Mouse (Mus musculus) liver, embryonic 15.5 days (tissue): ENCODE results near the gene Krtap3-2. TPM values are rescaled to one million over a fixed set of nuclear protein-coding genes. Genes with fewer than 3 reads are reported as not detected.

ENCODE experiments used
- ATAC-seq: fragments of 200-750 bp; cut with Nextera tagmentation; 2 replicates; pipeline ENCODE4 v1.8.0; 2017; ENCODE audit warnings: moderate number of reproducible peaks, mild to moderate bottlenecking, moderate library complexity; ENCODE audit not compliant: insufficient read depth
- H3K27ac ChIP-seq: fragments of 300-500 bp; sonication (generic); replicated peaks from 2 replicates; pipeline ENCODE4 v1.5.1; 2015; ENCODE audit warnings: mild to moderate bottlenecking, inconsistent platforms
- H3K27me3 ChIP-seq: fragments of 300-500 bp; sonication (generic); 2 replicates; pipeline ENCODE4 v1.6.1; 2015; ENCODE audit warnings: mild to moderate bottlenecking, inconsistent platforms
- H3K36me3 ChIP-seq: fragments of 300-500 bp; sonication (generic); replicated peaks from 2 replicates; pipeline ENCODE4 v1.6.1; 2015; ENCODE audit warnings: moderate library complexity, mild to moderate bottlenecking, inconsistent platforms
- H3K4me1 ChIP-seq: fragments of 300-500 bp; sonication (generic); replicated peaks from 2 replicates; pipeline ENCODE4 v1.6.1; 2015; ENCODE audit warnings: inconsistent platforms
- H3K4me2 ChIP-seq: fragments of 300-500 bp; sonication (generic); 2 replicates; pipeline ENCODE4 v1.6.1; 2015; ENCODE audit warnings: moderate library complexity, mild to moderate bottlenecking, inconsistent platforms
- H3K4me3 ChIP-seq: fragments of 300-500 bp; sonication (generic); replicated peaks from 2 replicates; pipeline ENCODE4 v1.5.1; 2015; ENCODE audit warnings: mild to moderate bottlenecking, inconsistent platforms
- H3K9ac ChIP-seq: fragments of 300-500 bp; sonication (generic); 2 replicates; pipeline ENCODE4 v1.6.1; 2015; ENCODE audit warnings: moderate library complexity, mild to moderate bottlenecking, inconsistent platforms
- H3K9me3 ChIP-seq: fragments of 300-500 bp; sonication (generic); replicated peaks from 2 replicates; pipeline ENCODE4 v1.6.1; 2016; ENCODE audit warnings: inconsistent platforms
- WGBS: fragments of 180-500 bp; shearing (Covaris S2); methylation state at CpG from one replicate; pipeline ENCODE4 v1.1.7; 2015; ENCODE audit warnings: mixed read lengths; ENCODE audit not compliant: insufficient replicate concordance; 5-methylcytosine and 5-hydroxymethylcytosine counted together
- polyA plus RNA-seq: library from polyadenylated mRNA; unstranded; fragments of >200 nt; fragmentation: Nextera tagmentation; extraction: Ambion mirVana; gene quantifications from 2 replicates; pipeline ENCODE4 v1.2.1, GENCODE M21; 2015

Gene Krtap3-2
- polyA plus RNA-seq, 1 experiment from 2014 or later = not detected

DNA sequence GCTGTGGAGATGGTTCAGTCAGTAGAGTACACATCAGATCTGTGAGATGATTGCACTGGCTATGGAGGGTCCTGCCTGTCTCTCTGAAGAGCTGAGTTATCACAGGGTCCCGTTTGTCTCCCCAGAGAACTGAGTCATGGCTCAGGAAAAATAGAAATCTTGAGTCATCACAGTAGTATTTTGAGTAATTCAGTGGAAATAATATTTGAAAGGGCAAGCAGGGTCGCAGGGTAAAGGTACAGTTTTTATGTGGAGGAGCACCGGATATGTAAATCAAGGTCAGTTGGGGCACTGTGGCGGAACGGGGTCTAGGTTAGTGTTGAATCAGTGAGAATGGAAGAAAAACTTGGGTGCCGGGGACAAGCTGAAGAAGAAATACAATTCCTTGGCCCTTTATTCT is 5.9 kb upstream of the Krtap3-2 start:
- H3K27me3 ChIP-seq = no peaks in the 10 kb centered on the region
- no peaks in the 10 kb centered on the region for H3K9me3 ChIP-seq
- ATAC-seq = no peak
- no peaks in the 10 kb centered on the region for H3K4me1 ChIP-seq
- no peaks in the 10 kb centered on the region for H3K36me3 ChIP-seq
- H3K9ac ChIP-seq = no peak overlapping the region
- no peak overlapping the region for H3K4me2 ChIP-seq
- WGBS = 59% methylated on average over 6 of the region's 6 CpGs
- H3K27ac ChIP-seq = no peak overlapping the region
- no peak overlapping the region for H3K4me3 ChIP-seq

DNA sequence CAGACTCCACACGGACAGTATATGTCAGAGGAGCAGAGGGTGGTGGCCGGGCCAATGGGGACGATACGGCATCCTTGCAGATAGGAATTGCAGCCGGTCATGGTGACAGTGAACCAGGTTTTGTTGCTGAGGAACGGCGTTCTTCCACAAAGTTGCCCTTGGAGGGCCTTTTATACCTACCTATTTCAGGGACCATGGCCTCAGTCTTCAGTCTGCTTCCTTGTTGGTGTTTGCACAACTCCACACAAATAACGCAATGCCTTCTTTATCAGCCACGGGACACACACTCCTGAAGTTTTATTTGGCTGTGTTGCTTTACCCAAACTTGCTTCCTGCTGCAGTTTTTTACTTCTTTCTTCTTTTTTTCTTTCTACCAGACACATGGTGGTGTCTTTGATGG is 2.7 kb upstream of the Krtap3-2 start, which contains the start of gene Gm11939:
Gene Gm11939, minus strand, starts transcription at position 101 of the 400 bp plus-strand sequence.
- 76% methylated on average over 9 of the region's 9 CpGs for WGBS
- no peaks in the 10 kb centered on the region for H3K27me3 ChIP-seq
- H3K27ac ChIP-seq = no peak within 1 kb of the TSS
- H3K36me3 ChIP-seq = no peaks in the 10 kb centered on the region
- H3K4me3 ChIP-seq = no peak within 1 kb of the TSS
- no peak for ATAC-seq
- H3K9me3 ChIP-seq = no peaks in the 10 kb centered on the region
- H3K4me2 ChIP-seq = no peak within 1 kb of the TSS
- no peaks in the 10 kb centered on the region for H3K4me1 ChIP-seq
- H3K9ac ChIP-seq = no peak within 1 kb of the TSS

DNA sequence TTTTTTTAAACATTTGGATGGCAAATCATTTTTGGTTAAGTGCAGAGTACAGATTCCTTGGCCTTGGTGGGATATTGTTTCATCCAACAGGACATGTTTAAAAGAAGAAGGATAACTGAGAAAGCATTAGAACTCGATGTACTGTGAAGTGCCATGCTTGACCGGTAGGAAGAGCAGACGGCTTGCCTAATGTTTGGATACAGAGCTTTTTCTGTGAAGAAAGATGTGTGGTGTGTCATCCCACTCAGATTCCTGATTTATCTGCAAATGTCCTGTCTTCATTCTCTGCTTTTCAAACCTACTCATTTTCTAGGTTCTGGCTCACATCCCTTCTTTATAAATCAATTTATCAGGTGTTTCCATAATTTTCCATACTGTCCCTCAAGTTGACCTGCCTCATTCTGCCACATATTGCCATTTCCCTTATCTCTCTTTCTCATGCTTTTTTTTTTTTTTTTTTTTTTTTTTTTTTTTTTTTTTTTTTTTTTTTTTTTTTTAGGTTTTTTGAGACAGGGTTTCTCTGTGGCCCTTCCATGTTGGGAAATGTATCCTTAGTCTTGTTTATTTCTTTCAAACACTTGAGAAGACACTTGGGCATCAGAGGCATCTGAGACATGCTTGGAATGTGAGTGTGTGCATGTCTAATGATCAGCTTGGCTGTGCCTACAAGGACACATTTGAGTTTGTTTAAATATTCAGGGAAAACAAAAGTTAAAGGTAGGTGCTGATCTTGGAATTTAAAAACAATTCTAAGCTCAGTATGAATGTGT is 1.5 kb upstream of the Krtap3-2 start:
- 60% methylated on average over 3 of the region's 3 CpGs for WGBS
- no peaks in the 10 kb centered on the region for H3K4me1 ChIP-seq

DNA sequence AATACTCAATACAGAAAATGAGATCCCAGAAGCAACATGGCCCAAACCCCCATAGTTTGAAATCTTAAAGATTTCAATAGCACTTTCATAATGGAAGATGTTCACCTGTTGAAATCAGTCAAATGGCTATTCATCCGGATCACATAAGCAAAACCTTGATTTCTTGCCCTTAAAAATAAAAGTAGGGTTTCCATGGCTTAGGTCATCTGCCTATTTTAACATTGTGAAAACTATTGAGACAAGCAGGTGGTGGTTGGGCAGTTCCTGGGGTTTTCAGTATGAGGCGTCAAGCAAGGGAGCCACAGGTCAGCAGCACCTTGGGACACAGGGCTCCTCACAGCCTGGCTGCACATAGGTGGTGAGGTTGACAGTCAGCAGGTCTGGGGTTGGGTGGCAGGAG is 458 bp downstream of the Krtap3-2 start:
- WGBS = 61% methylated on average over 2 of the region's 2 CpGs
- H3K27ac ChIP-seq = no peak overlapping the region
- H3K9ac ChIP-seq = no peak overlapping the region
- no peak for ATAC-seq
- no peaks in the 10 kb centered on the region for H3K4me1 ChIP-seq
- no peaks in the 10 kb centered on the region for H3K36me3 ChIP-seq
- no peak overlapping the region for H3K4me3 ChIP-seq
- H3K9me3 ChIP-seq = no peaks in the 10 kb centered on the region
- no peaks in the 10 kb centered on the region for H3K27me3 ChIP-seq
- no peak overlapping the region for H3K4me2 ChIP-seq

More for the DNA sequence above, 1.5 kb upstream of the Krtap3-2 start:
- H3K4me2 ChIP-seq = no peak overlapping the region
- H3K4me3 ChIP-seq = no peak overlapping the region
- no peak overlapping the region for H3K27ac ChIP-seq
- ATAC-seq = no peak
- no peaks in the 10 kb centered on the region for H3K27me3 ChIP-seq
- H3K36me3 ChIP-seq = no peaks in the 10 kb centered on the region
- no peak overlapping the region for H3K9ac ChIP-seq
- H3K9me3 ChIP-seq = no peaks in the 10 kb centered on the region

DNA sequence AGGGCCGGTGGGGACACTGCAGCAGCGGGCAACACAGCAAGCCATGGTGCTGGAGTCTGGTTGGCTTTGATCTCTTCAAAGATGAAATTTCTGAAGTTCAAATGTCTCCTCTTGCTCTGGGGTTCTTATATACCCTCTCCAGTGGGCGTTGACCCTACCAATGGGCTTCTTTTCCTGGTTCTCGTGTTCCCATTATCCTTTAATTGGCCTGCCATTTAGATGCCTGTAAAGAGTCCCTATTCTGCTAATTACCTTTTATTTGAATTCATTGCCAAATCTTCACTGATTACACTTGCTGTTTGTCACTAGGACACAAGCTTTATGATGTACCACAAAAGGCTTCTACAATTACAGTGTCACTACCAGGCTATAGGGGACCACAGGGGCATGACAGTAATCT is 5.9 kb downstream of the Krtap3-2 start, which contains the start of gene Krtap3-3:
Gene Krtap3-3, minus strand, starts transcription at position 101 of the 400 bp plus-strand sequence.
- H3K27ac ChIP-seq = no peak within 1 kb of the TSS
- H3K9ac ChIP-seq = no peak within 1 kb of the TSS
- no peaks in the 10 kb centered on the region for H3K9me3 ChIP-seq
- no peak within 1 kb of the TSS for H3K4me2 ChIP-seq
- H3K4me3 ChIP-seq = no peak within 1 kb of the TSS
- H3K27me3 ChIP-seq = no peaks in the 10 kb centered on the region
- H3K4me1 ChIP-seq = no peaks in the 10 kb centered on the region
- 35% methylated on average over 4 of the region's 4 CpGs for WGBS
- ATAC-seq = no peak
- H3K36me3 ChIP-seq = no peaks in the 10 kb centered on the region

DNA sequence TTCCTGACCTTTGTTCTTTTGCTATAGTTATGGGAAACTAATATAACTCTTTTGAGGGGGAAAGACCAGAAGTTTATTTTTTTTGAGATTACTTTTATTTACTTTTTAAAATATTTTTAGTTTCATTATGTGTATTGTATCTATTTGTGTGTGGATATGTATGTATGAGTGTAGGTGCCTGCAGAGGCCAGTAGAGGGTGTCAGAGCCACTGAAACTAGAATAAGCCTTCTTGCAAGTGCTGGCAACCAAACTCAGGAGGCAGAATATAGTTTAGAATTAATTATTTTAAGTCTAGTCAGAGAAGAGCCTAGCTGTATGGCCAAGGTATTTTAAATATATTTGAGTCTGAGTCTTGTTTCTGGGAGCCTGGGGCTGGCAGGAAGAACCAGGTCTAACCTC is 8.8 kb downstream of the Krtap3-2 start:
- ATAC-seq = no peak
- no peaks in the 10 kb centered on the region for H3K36me3 ChIP-seq

DNA sequence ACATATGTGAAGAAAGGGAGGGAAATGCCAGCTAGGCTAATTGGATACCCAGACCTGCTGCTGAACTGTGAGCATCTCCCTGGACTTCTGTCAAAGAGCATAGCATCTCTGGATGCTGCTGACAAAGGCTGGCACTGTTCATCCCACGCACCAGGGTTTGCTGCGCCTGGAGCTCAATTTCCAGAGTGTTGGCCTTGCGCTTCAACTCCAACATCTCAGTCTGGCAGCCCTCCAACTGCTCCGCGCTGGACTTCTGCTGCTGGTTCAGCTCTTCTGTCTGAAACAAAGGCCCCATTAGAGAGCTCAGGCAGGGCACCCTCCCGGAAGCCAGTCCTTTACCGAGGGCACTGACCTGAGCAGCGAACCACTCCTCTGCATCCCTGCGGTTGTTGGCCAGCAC is 16.9 kb downstream of the Krtap3-2 start:
- H3K4me3 ChIP-seq = no peak overlapping the region
- no peaks in the 10 kb centered on the region for H3K4me1 ChIP-seq
- no peak overlapping the region for H3K4me2 ChIP-seq
- no peak overlapping the region for H3K9ac ChIP-seq
- H3K27ac ChIP-seq = no peak overlapping the region
- H3K9me3 ChIP-seq = no peaks in the 10 kb centered on the region
- no peaks in the 10 kb centered on the region for H3K27me3 ChIP-seq
- no peaks in the 10 kb centered on the region for H3K36me3 ChIP-seq
- 67% methylated on average over 9 of the region's 9 CpGs for WGBS
- no peak for ATAC-seq

More for the DNA sequence above, 8.8 kb downstream of the Krtap3-2 start:
- no peak overlapping the region for H3K27ac ChIP-seq
- no peaks in the 10 kb centered on the region for H3K4me1 ChIP-seq
- H3K4me3 ChIP-seq = no peak overlapping the region
- H3K9ac ChIP-seq = no peak overlapping the region
- no peaks in the 10 kb centered on the region for H3K9me3 ChIP-seq
- H3K27me3 ChIP-seq = no peaks in the 10 kb centered on the region
- no peak overlapping the region for H3K4me2 ChIP-seq

DNA sequence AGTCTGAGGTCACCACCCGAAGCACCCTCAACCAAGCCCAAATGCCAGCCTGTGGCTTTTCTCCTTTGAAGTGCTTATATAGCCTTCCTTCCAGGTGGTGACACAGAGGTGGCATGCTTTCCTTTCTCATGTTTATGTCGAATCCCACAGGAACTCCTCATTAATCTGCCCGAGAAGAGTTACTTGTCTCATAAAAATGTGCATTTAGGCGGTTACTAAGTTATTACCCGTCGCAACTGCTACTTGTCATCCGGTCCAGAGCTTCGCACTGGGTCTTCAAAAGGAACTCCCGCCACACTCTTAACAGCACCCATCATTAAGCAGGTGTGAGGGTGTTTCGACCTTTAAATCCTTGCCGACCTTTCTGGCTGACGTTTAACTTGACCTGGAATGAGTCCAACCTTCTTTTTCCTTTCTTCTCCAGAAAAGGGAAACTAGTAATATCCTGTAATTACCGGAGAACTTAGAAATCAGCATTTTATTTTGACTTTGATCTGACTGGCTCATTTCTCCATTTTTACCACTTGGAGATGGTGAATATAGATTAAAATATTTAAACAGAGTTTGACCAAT is 35.3 kb downstream of the Krtap3-2 start, which contains the start of gene Krt39:
Gene Krt39, minus strand, starts transcription at position 51 of the 573 bp plus-strand sequence.
- no peak for ATAC-seq
- Histone ChIP-seq H3K4me1 (no peaks in the 10 kb centered on the region), H3K36me3 (no peaks in the 10 kb centered on the region), H3K4me2 (no peak within 1 kb of the TSS), H3K27ac (no peak within 1 kb of the TSS), H3K9me3 (no peaks in the 10 kb centered on the region), H3K4me3 (no peak within 1 kb of the TSS), H3K9ac (no peak within 1 kb of the TSS), H3K27me3 (no peaks in the 10 kb centered on the region)
- 61% methylated on average over 13 of the region's 13 CpGs for WGBS

DNA sequence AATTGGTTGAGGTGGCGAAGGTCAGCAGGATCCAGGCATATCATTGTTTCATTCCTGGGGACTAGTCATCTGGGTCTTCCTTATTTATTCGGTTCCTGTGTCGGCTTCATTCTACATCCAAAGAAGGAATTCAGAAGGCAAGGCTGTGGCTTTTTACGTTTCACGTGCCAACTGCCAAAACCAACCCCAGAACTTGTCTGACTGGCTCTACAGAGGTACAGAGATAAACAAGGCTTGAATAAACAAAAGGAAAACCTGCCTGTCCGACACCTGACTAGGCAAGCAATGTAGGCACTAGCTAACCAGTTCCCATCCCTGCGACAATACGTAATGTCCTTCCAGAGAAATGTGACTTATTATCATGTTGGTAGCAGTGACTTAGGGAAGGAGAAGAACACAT is 42.6 kb downstream of the Krtap3-2 start:
- H3K27ac ChIP-seq = no peak overlapping the region
- no peak overlapping the region for H3K9ac ChIP-seq
- no peak overlapping the region for H3K4me2 ChIP-seq
- 56% methylated on average over 8 of the region's 8 CpGs for WGBS
- no peaks in the 10 kb centered on the region for H3K36me3 ChIP-seq
- no peaks in the 10 kb centered on the region for H3K27me3 ChIP-seq
- H3K9me3 ChIP-seq = no peaks in the 10 kb centered on the region
- H3K4me1 ChIP-seq = no peaks in the 10 kb centered on the region
- ATAC-seq = no peak
- H3K4me3 ChIP-seq = no peak overlapping the region
